Mouse (Mus musculus): ENCODE measurements around the gene Cd164. TPM values are rescaled to one million over a fixed set of nuclear protein-coding genes. Genes with fewer than 3 reads are reported as not detected.

Gene Cd164
- polyA plus RNA-seq, 2 experiments: 30.2 to 59.7 TPM

- TF ChIP-seq CTCF (IDR thresholded peaks at IDR 0.05; ENCODE audit: low read depth) (no peak), EP300 (IDR thresholded peaks at IDR 0.05; ENCODE audit: low read depth) (no peak)
- no peaks in the 10 kb centered on the region for H3K4me1 ChIP-seq (replicated peaks; ENCODE audit: control insufficient read depth in 2 of 2, insufficient read depth in 2 of 2, low read length in 1 of 2)
- no peak for ATAC-seq (ENCODE audit: insufficient read depth)
Observed at GRCm38 (mm10) chr10:41537983-41538330, 18.7 kb downstream of the Cd164 start.

GRCm38 (mm10) chr10:41538986-41539385 is 19.8 kb downstream of the Cd164 start:
- Histone ChIP-seq H3K27ac (no peak overlapping the region), H3K9ac (replicated peaks) (no peak overlapping the region), H3K4me3 (ENCODE audit: insufficient read depth in 1 of 2, low read depth in 2 of 2, low read length in 2 of 2) (no peak overlapping the region), H3K9me3 (ENCODE audit: control insufficient read depth, low read length) (no peaks in the 10 kb centered on the region), H3K4me2 (ENCODE audit: low read depth) (no peak overlapping the region), H3K27me3 (ENCODE audit: control insufficient read depth, insufficient read depth, low read length) (no peaks in the 10 kb centered on the region), H3K4me1 (replicated peaks; ENCODE audit: control insufficient read depth in 2 of 2, insufficient read depth in 2 of 2, low read length in 1 of 2) (no peaks in the 10 kb centered on the region), H3K36me3 (replicated peaks; ENCODE audit: control insufficient read depth, insufficient read depth, low read depth) (no peaks in the 10 kb centered on the region)
- TF ChIP-seq CTCF (IDR thresholded peaks at IDR 0.05; ENCODE audit: low read depth) (no peak), EP300 (IDR thresholded peaks at IDR 0.05; ENCODE audit: low read depth) (no peak)
- WGBS (ENCODE audit: insufficient replicate concordance): 72% methylated on average over 4 of the region's 4 CpGs
- no peak for DNase-seq (ENCODE audit: low read depth in 3 of 3, low spot score in 3 of 3)
- no peak for ATAC-seq (ENCODE audit: insufficient read depth)

More at GRCm38 (mm10) chr10:41537983-41538330, 18.7 kb downstream of the Cd164 start:
- no peak overlapping the region for H3K4me3 ChIP-seq (ENCODE audit: insufficient read depth in 1 of 2, low read depth in 2 of 2, low read length in 2 of 2)
- no peaks in the 10 kb centered on the region for H3K36me3 ChIP-seq (replicated peaks; ENCODE audit: control insufficient read depth, insufficient read depth, low read depth)
- no peaks in the 10 kb centered on the region for H3K27me3 ChIP-seq (ENCODE audit: control insufficient read depth, insufficient read depth, low read length)
- no peak overlapping the region for H3K9ac ChIP-seq (replicated peaks)
- 69% methylated on average over 3 of the region's 3 CpGs for WGBS (ENCODE audit: insufficient replicate concordance)
- no peak overlapping the region for H3K27ac ChIP-seq
- H3K4me2 ChIP-seq (ENCODE audit: low read depth): no peak overlapping the region
- H3K9me3 ChIP-seq (ENCODE audit: control insufficient read depth, low read length): no peaks in the 10 kb centered on the region
- DNase-seq (ENCODE audit: low read depth in 3 of 3, low spot score in 3 of 3): no peak

- H3K4me2 ChIP-seq (ENCODE audit: low read depth): no peak overlapping the region
- H3K4me1 ChIP-seq (replicated peaks; ENCODE audit: control insufficient read depth in 2 of 2, insufficient read depth in 2 of 2, low read length in 1 of 2): peaks cover 0 to 2% of the 10 kb centered on the region in 2 experiments; a peak in 2 of 4 replicates
- no peak overlapping the region for H3K4me3 ChIP-seq (ENCODE audit: insufficient read depth in 1 of 2, low read depth in 2 of 2, low read length in 2 of 2)
- no peak for TF ChIP-seq EP300 (IDR thresholded peaks at IDR 0.05; ENCODE audit: low read depth)
- TF ChIP-seq CTCF (IDR thresholded peaks at IDR 0.05; ENCODE audit: low read depth): no peak
- no peaks in the 10 kb centered on the region for H3K9me3 ChIP-seq (ENCODE audit: control insufficient read depth, low read length)
- H3K9ac ChIP-seq (replicated peaks): no peak overlapping the region
- DNase-seq (ENCODE audit: low read depth in 3 of 3, low spot score in 3 of 3): no peak
- 83% methylated on average over 6 of the region's 6 CpGs for WGBS (ENCODE audit: insufficient replicate concordance)
- no peaks in the 10 kb centered on the region for H3K27me3 ChIP-seq (ENCODE audit: control insufficient read depth, insufficient read depth, low read length)
- no peak for ATAC-seq (ENCODE audit: insufficient read depth)
- no peak overlapping the region for H3K27ac ChIP-seq
- no peaks in the 10 kb centered on the region for H3K36me3 ChIP-seq (replicated peaks; ENCODE audit: control insufficient read depth, insufficient read depth, low read depth)
Observed at GRCm38 (mm10) chr10:41542057-41542456, 22.8 kb downstream of the Cd164 start.

- 57% methylated on average over 4 of the region's 4 CpGs for WGBS (ENCODE audit: insufficient replicate concordance)
- Histone ChIP-seq H3K27me3 (ENCODE audit: control insufficient read depth, insufficient read depth, low read length) (no peaks in the 10 kb centered on the region), H3K4me3 (ENCODE audit: insufficient read depth in 1 of 2, low read depth in 2 of 2, low read length in 2 of 2) (no peak overlapping the region), H3K4me2 (ENCODE audit: low read depth) (no peak overlapping the region), H3K9me3 (ENCODE audit: control insufficient read depth, low read length) (no peaks in the 10 kb centered on the region), H3K4me1 (replicated peaks; ENCODE audit: control insufficient read depth in 2 of 2, insufficient read depth in 2 of 2, low read length in 1 of 2) (peaks cover 0 to 2% of the 10 kb centered on the region in 2 experiments; a peak in 2 of 4 replicates), H3K27ac (no peak overlapping the region), H3K36me3 (replicated peaks; ENCODE audit: control insufficient read depth, insufficient read depth, low read depth) (no peaks in the 10 kb centered on the region), H3K9ac (replicated peaks) (no peak overlapping the region)
- ATAC-seq (ENCODE audit: insufficient read depth) (no peak), DNase-seq (ENCODE audit: low read depth in 3 of 3, low spot score in 3 of 3) (no peak)
- TF ChIP-seq EP300 (IDR thresholded peaks at IDR 0.05; ENCODE audit: low read depth) (no peak), CTCF (IDR thresholded peaks at IDR 0.05; ENCODE audit: low read depth) (no peak)
Observed at GRCm38 (mm10) chr10:41543439-41543838, 24.2 kb downstream of the Cd164 start.

GRCm38 (mm10) chr10:41543844-41544243 is 24.6 kb downstream of the Cd164 start:
- Histone ChIP-seq H3K27ac (no peak overlapping the region), H3K4me1 (replicated peaks; ENCODE audit: control insufficient read depth in 2 of 2, insufficient read depth in 2 of 2, low read length in 1 of 2) (peaks cover 0 to 2% of the 10 kb centered on the region in 2 experiments; a peak in 2 of 4 replicates), H3K9me3 (ENCODE audit: control insufficient read depth, low read length) (no peaks in the 10 kb centered on the region), H3K9ac (replicated peaks) (no peak overlapping the region), H3K4me3 (ENCODE audit: insufficient read depth in 1 of 2, low read depth in 2 of 2, low read length in 2 of 2) (no peak overlapping the region), H3K27me3 (ENCODE audit: control insufficient read depth, insufficient read depth, low read length) (no peaks in the 10 kb centered on the region), H3K4me2 (ENCODE audit: low read depth) (no peak overlapping the region), H3K36me3 (replicated peaks; ENCODE audit: control insufficient read depth, insufficient read depth, low read depth) (no peaks in the 10 kb centered on the region)
- WGBS (ENCODE audit: insufficient replicate concordance): 42% methylated on average over 2 of the region's 2 CpGs
- no peak for ATAC-seq (ENCODE audit: insufficient read depth)
- TF ChIP-seq CTCF (IDR thresholded peaks at IDR 0.05; ENCODE audit: low read depth): no peak
- no peak for TF ChIP-seq EP300 (IDR thresholded peaks at IDR 0.05; ENCODE audit: low read depth)
- no peak for DNase-seq (ENCODE audit: low read depth in 3 of 3, low spot score in 3 of 3)
